In genomic region chr10:120827761-120828160, GRCm38 (mm10) we compare ENCODE assay signal across 25 mouse cellular contexts.
DNase-seq lines count a peak whose midpoint lies in the region; ATAC-seq and TF ChIP-seq lines count a peak whose summit lies in the region.
"Had no signal": no experiment of that assay in that cellular context is flagged by ENCODE, and none has a peak within 500 bp of the region (broad histone marks: within the 10 kb centered on the region; RNA-seq: fewer than 3 reads in every experiment).

No protein-coding gene starts in this region.

- no peak overlapping the region for H3K4me3 ChIP-seq in forebrain, embryonic 12.5 days (replicated peaks)
- no peak overlapping the region for H3K4me3 ChIP-seq in forebrain, embryonic 13.5 days
- H3K4me3 ChIP-seq in liver, embryonic 11.5 days (ENCODE audit: low read depth, low read length), result no peak overlapping the region
- H3K4me3 ChIP-seq in liver, postnatal 0 days (ENCODE audit: low read depth, low read length), result no peak overlapping the region
- no peak overlapping the region for H3K4me3 ChIP-seq in MEL (ENCODE audit: control insufficient read depth in 1 of 2, insufficient read depth in 1 of 2, low read depth in 2 of 2, low read length in 2 of 2)
- H3K4me3 ChIP-seq in limb, embryonic 13.5 days, result no peak overlapping the region
- H3K4me3 ChIP-seq: hindbrain, embryonic 10.5 days; hindbrain, embryonic 13.5 days had no signal

- peak; percentile 20 for DNase-seq in liver, embryonic 11.5 days (ENCODE audit: low spot score)
- no peak for DNase-seq in liver, postnatal 0 days
- peak; percentile 6 for DNase-seq in MEL (ENCODE audit: low read depth, low spot score)
- no peak for DNase-seq in embryo, embryonic 9.5 days (ENCODE audit: extremely low spot score)
- DNase-seq: adrenal gland, adult 8-10 months; adrenal gland, postnatal 25 days; cerebellum, adult 11-12 months; cerebellum, adult 8-10 months; cerebellum, postnatal 10 days; cerebellum, postnatal 36 days; embryo, embryonic 11 days; gastrocnemius, postnatal 10 days; gastrocnemius, postnatal 36 days; heart, postnatal 36 days had no signal

- TF ChIP-seq RAD21 in MEL (IDR thresholded peaks at IDR 0.05; ENCODE audit: low read depth, low read length), result no peak

- no peak for ATAC-seq in forebrain, embryonic 12.5 days (ENCODE audit: low FRiP score)
- no peak for ATAC-seq in forebrain, embryonic 13.5 days
- ATAC-seq in liver, embryonic 11.5 days (replicated peaks; ENCODE audit: low FRiP score), result no peak
- ATAC-seq in liver, postnatal 0 days, result no peak
- ATAC-seq in limb, embryonic 13.5 days (ENCODE audit: low FRiP score, low read depth), result no peak
- ATAC-seq: activated CD4-positive, CD25-positive, alpha-beta regulatory T cell, adult 4 months; CD4-positive, CD25-positive, alpha-beta regulatory T cell, adult 4 months; hindbrain, postnatal 0 days; inflammation-experienced regulatory T-cells, adult 6 months; intestine, embryonic 16.5 days had no signal

- TF ChIP-seq CTCF in liver, postnatal 0 days (IDR thresholded peaks at IDR 0.05; ENCODE audit: low read depth), result no peak
- no peak for TF ChIP-seq CTCF in MEL (IDR thresholded peaks at IDR 0.05 in 2 of 3, conservative IDR thresholded peaks at IDR 0.05 in 1 of 3; ENCODE audit: control insufficient read depth in 1 of 3, insufficient read depth in 1 of 3, low read depth in 2 of 3, low read length in 3 of 3, poor library complexity in 1 of 3, severe bottlenecking in 1 of 3)

- no peaks in the 10 kb centered on the region for H3K27me3 ChIP-seq in forebrain, embryonic 12.5 days
- H3K27me3 ChIP-seq in forebrain, embryonic 13.5 days, result no peaks in the 10 kb centered on the region
- H3K27me3 ChIP-seq in liver, embryonic 11.5 days (replicated peaks; ENCODE audit: control insufficient read depth, insufficient read depth, low read length), result no peaks in the 10 kb centered on the region
- H3K27me3 ChIP-seq in liver, postnatal 0 days (ENCODE audit: insufficient read depth, low read length), result no peaks in the 10 kb centered on the region
- no peaks in the 10 kb centered on the region for H3K27me3 ChIP-seq in MEL (ENCODE audit: control insufficient read depth in 1 of 2, insufficient read depth in 2 of 2, low read length in 2 of 2)
- no peaks in the 10 kb centered on the region for H3K27me3 ChIP-seq in limb, embryonic 13.5 days
- H3K27me3 ChIP-seq: hindbrain, embryonic 13.5 days had no signal

- TF ChIP-seq POLR2A in MEL (IDR thresholded peaks at IDR 0.05; ENCODE audit: control insufficient read depth in 1 of 2, insufficient read depth in 1 of 2, low read depth in 1 of 2, low read length in 2 of 2, poor library complexity in 1 of 2), result no peak

- no peaks in the 10 kb centered on the region for H3K9me3 ChIP-seq in forebrain, embryonic 12.5 days
- H3K9me3 ChIP-seq in forebrain, embryonic 13.5 days (replicated peaks), result no peaks in the 10 kb centered on the region
- no peaks in the 10 kb centered on the region for H3K9me3 ChIP-seq in liver, embryonic 11.5 days (ENCODE audit: control insufficient read depth, low read length)
- H3K9me3 ChIP-seq in liver, postnatal 0 days (ENCODE audit: low read length), result no peaks in the 10 kb centered on the region
- no peaks in the 10 kb centered on the region for H3K9me3 ChIP-seq in MEL (replicated peaks; ENCODE audit: insufficient read depth, low read length)
- H3K9me3 ChIP-seq in limb, embryonic 13.5 days, result no peaks in the 10 kb centered on the region
- H3K9me3 ChIP-seq: hindbrain, embryonic 10.5 days; hindbrain, embryonic 13.5 days had no signal

- WGBS in forebrain, embryonic 12.5 days, result 90% methylated on average over 12 of the region's 12 CpGs
- WGBS in forebrain, embryonic 13.5 days, result 84% methylated on average over 12 of the region's 12 CpGs
- WGBS in liver, embryonic 11.5 days, result 90% methylated on average over 12 of the region's 12 CpGs
- 81% methylated on average over 12 of the region's 12 CpGs for whole genome bisulfite sequencing in liver, postnatal 0 days (ENCODE audit: insufficient replicate concordance)
- WGBS in limb, embryonic 13.5 days, result 89% methylated on average over 12 of the region's 12 CpGs

- peak overlapping the region; percentile 91 for H3K27ac ChIP-seq in forebrain, embryonic 12.5 days
- no peak overlapping the region for H3K27ac ChIP-seq in forebrain, embryonic 13.5 days
- H3K27ac ChIP-seq in liver, embryonic 11.5 days (ENCODE audit: low read depth, low read length), result no peak overlapping the region
- no peak overlapping the region for H3K27ac ChIP-seq in liver, postnatal 0 days (ENCODE audit: low read depth)
- no peak overlapping the region for H3K27ac ChIP-seq in MEL (ENCODE audit: control insufficient read depth, low read depth, low read length)
- H3K27ac ChIP-seq in limb, embryonic 13.5 days, result peak overlapping the region; percentile 40; the same call in 1 of the 2 replicates
- H3K27ac ChIP-seq: hindbrain, embryonic 10.5 days; hindbrain, embryonic 13.5 days; hindbrain, postnatal 0 days had no signal

- H3K36me3 ChIP-seq in forebrain, embryonic 12.5 days (replicated peaks), result no peaks in the 10 kb centered on the region
- no peaks in the 10 kb centered on the region for H3K36me3 ChIP-seq in forebrain, embryonic 13.5 days (ENCODE audit: poor library complexity, severe bottlenecking)
- no peaks in the 10 kb centered on the region for H3K36me3 ChIP-seq in liver, embryonic 11.5 days (ENCODE audit: control insufficient read depth, insufficient read depth, low read length)
- no peaks in the 10 kb centered on the region for H3K36me3 ChIP-seq in liver, postnatal 0 days (replicated peaks; ENCODE audit: insufficient read depth, low read length)
- peaks cover 0 to 8% of the 10 kb centered on the region in 2 experiments; a peak in 2 of 4 replicates for H3K36me3 ChIP-seq in MEL (ENCODE audit: control insufficient read depth in 1 of 2, insufficient read depth in 2 of 2, low read length in 2 of 2)
- H3K36me3 ChIP-seq in limb, embryonic 13.5 days, result no peaks in the 10 kb centered on the region
- H3K36me3 ChIP-seq: hindbrain, embryonic 10.5 days; hindbrain, embryonic 13.5 days had no signal

- H3K79me2 ChIP-seq in MEL (ENCODE audit: control insufficient read depth, insufficient read depth, low read length, poor library complexity), result no peaks in the 10 kb centered on the region

- peaks cover 23% of the 10 kb centered on the region for H3K4me1 ChIP-seq in forebrain, embryonic 12.5 days
- H3K4me1 ChIP-seq in forebrain, embryonic 13.5 days, result peaks cover 25% of the 10 kb centered on the region
- no peaks in the 10 kb centered on the region; the same call in 1 of the 2 replicates for H3K4me1 ChIP-seq in liver, embryonic 11.5 days (replicated peaks; ENCODE audit: control insufficient read depth, insufficient read depth, low read length)
- no peaks in the 10 kb centered on the region for H3K4me1 ChIP-seq in liver, postnatal 0 days (ENCODE audit: insufficient read depth)
- peaks cover 4 to 16% of the 10 kb centered on the region in 2 experiments for H3K4me1 ChIP-seq in MEL (ENCODE audit: control insufficient read depth in 1 of 2, insufficient read depth in 2 of 2, low read length in 2 of 2)
- H3K4me1 ChIP-seq in limb, embryonic 13.5 days, result peaks cover 66% of the 10 kb centered on the region

- no peak overlapping the region for H3K9ac ChIP-seq in forebrain, embryonic 12.5 days
- no peak overlapping the region for H3K9ac ChIP-seq in forebrain, embryonic 13.5 days
- H3K9ac ChIP-seq in liver, embryonic 11.5 days (ENCODE audit: low read depth, low read length), result no peak overlapping the region
- H3K9ac ChIP-seq in liver, postnatal 0 days (replicated peaks), result no peak overlapping the region
- no peak overlapping the region for H3K9ac ChIP-seq in MEL (ENCODE audit: control insufficient read depth, low read depth, low read length, poor library complexity, severe bottlenecking)
- H3K9ac ChIP-seq in limb, embryonic 13.5 days, result no peak overlapping the region
- H3K9ac ChIP-seq: hindbrain, embryonic 13.5 days had no signal

- H3K4me2 ChIP-seq in forebrain, embryonic 12.5 days, result no peak overlapping the region
- H3K4me2 ChIP-seq in forebrain, embryonic 13.5 days, result no peak overlapping the region
- H3K4me2 ChIP-seq in liver, embryonic 11.5 days, result no peak overlapping the region
- no peak overlapping the region for H3K4me2 ChIP-seq in liver, postnatal 0 days (ENCODE audit: low read depth, low read length)
- no peak overlapping the region for H3K4me2 ChIP-seq in limb, embryonic 13.5 days (replicated peaks)
- H3K4me2 ChIP-seq: heart, embryonic 11.5 days; hindbrain, embryonic 13.5 days had no signal

- no peak for TF ChIP-seq EP300 in liver, postnatal 0 days (IDR thresholded peaks at IDR 0.05; ENCODE audit: low read depth)
- TF ChIP-seq EP300 in MEL (IDR thresholded peaks at IDR 0.05; ENCODE audit: low read depth in 1 of 2, low read length in 2 of 2), result no peak

TF ChIP-seq in MEL, 35 proteins besides CTCF, POLR2A, EP300 and RAD21:
- TF ChIP-seq POLR2AphosphoS5 (IDR thresholded peaks at IDR 0.05; ENCODE audit: borderline replicate concordance, low read depth, low read length) (no peak), SIN3A (IDR thresholded peaks at IDR 0.05; ENCODE audit: low read length) (no peak), TBP (IDR thresholded peaks at IDR 0.05; ENCODE audit: low read depth, low read length) (no peak), MYB (IDR thresholded peaks at IDR 0.05; ENCODE audit: low read depth, low read length) (no peak), MEF2A (IDR thresholded peaks at IDR 0.05; ENCODE audit: extremely low read depth, insufficient replicate concordance, low read depth, low read length, poor library complexity, severe bottlenecking) (no peak), TAL1 (IDR thresholded peaks at IDR 0.05; ENCODE audit: low read length) (no peak), RCOR1 (IDR thresholded peaks at IDR 0.05; ENCODE audit: low read depth, low read length) (no peak), ZKSCAN1 (IDR thresholded peaks at IDR 0.05; ENCODE audit: low read depth, low read length) (no peak), TCF12 (IDR thresholded peaks at IDR 0.05; ENCODE audit: low read depth, low read length) (no peak), HCFC1 (IDR thresholded peaks at IDR 0.05; ENCODE audit: low read depth, low read length) (no peak), ZMIZ1 (IDR thresholded peaks at IDR 0.05; ENCODE audit: low read depth, low read length) (no peak), CHD1 (IDR thresholded peaks at IDR 0.05; ENCODE audit: low read depth, low read length) (no peak)

Comparison
In these comparisons a context has a peak if more than half of its experiments do, and no peak if none do; other contexts are left out.
1. H3K27ac ChIP-seq: peak in forebrain, embryonic 12.5 days (single experiment) and limb, embryonic 13.5 days (single experiment); none in forebrain, embryonic 13.5 days (single experiment), liver, embryonic 11.5 days (single experiment), liver, postnatal 0 days (single experiment) and MEL (single experiment).
2. DNase-seq: peak in liver, embryonic 11.5 days (single experiment) and MEL (single experiment); none in liver, postnatal 0 days (single experiment) and embryo, embryonic 9.5 days (single experiment).